Mouse (Mus musculus) embryonic facial prominence, embryonic 14.5 days (tissue): ENCODE measurements around the gene Gm6812. TPM values are rescaled to one million over a fixed set of nuclear protein-coding genes. Genes with fewer than 3 reads are reported as not detected.
"Not testable (repeated sequence)": the region's sequence is repeated elsewhere in the genome, so short reads cannot be mapped to it uniquely, and the experiment has no call there.

Experiments
- ATAC-seq: fragments of 200-750 bp; cut with Nextera tagmentation; 2 replicates; pipeline ENCODE4 v1.8.0; 2017; ENCODE audit warnings: low read depth, moderate number of reproducible peaks, moderate TSS enrichment
- DNase-seq: peaks from one replicate; pipeline ENCODE4 v3.0.0-alpha.2; 2015; ENCODE audit warnings: low spot score
- H3K27ac ChIP-seq: fragments of 300-500 bp; sonication (generic); replicated peaks from 2 replicates; pipeline ENCODE4 v1.5.1; 2014; ENCODE audit warnings: low read depth, mild to moderate bottlenecking, low read length, moderate library complexity
- H3K27me3 ChIP-seq: fragments of 300-500 bp; sonication (generic); replicated peaks from 2 replicates; pipeline ENCODE4 v1.6.1; 2014; ENCODE audit warnings: low read length; ENCODE audit not compliant: control insufficient read depth, insufficient read depth
- H3K36me3 ChIP-seq: fragments of 300-500 bp; sonication (generic); 2 replicates; pipeline ENCODE4 v1.6.1; 2014; ENCODE audit warnings: low read length, mixed read lengths; ENCODE audit not compliant: control insufficient read depth, insufficient read depth
- H3K4me1 ChIP-seq: fragments of 300-500 bp; sonication (generic); 2 replicates; pipeline ENCODE4 v1.6.1; 2014; ENCODE audit warnings: antibody characterized with exemption, low read length; ENCODE audit not compliant: control insufficient read depth, insufficient read depth
- H3K4me2 ChIP-seq: fragments of 300-500 bp; sonication (generic); 2 replicates; pipeline ENCODE4 v1.6.1; 2014; ENCODE audit warnings: low read depth, mild to moderate bottlenecking, low read length, moderate library complexity, mixed read lengths
- H3K4me3 ChIP-seq: fragments of 300-500 bp; sonication (generic); 2 replicates; pipeline ENCODE4 v1.5.1; 2014; ENCODE audit warnings: low read depth, mild to moderate bottlenecking, low read length
- H3K9ac ChIP-seq: fragments of 300-500 bp; sonication (generic); 2 replicates; pipeline ENCODE4 v1.6.1; 2014; ENCODE audit warnings: low read depth, mild to moderate bottlenecking, low read length, moderate library complexity, mixed read lengths
- H3K9me3 ChIP-seq: fragments of 300-500 bp; sonication (generic); 2 replicates; pipeline ENCODE4 v1.6.1; 2016; ENCODE audit warnings: low read length; ENCODE audit not compliant: control insufficient read depth
- WGBS: fragments of 180-500 bp; shearing (Covaris S2); extraction: QIAGEN DNeasy Blood & Tissue Kit; methylation state at CpG from one replicate; pipeline ENCODE4 v1.1.7; 2014; 5-methylcytosine and 5-hydroxymethylcytosine counted together
- polyA plus RNA-seq: library from polyadenylated mRNA; unstranded; fragments of >200 nt; fragmentation: Nextera tagmentation; extraction: Ambion mirVana; gene quantifications from 2 replicates; pipeline ENCODE4 v1.2.1, GENCODE M21; 2014

Gm6812 gene
- polyA plus RNA-seq, result not detected in 2 replicates

- H3K36me3 ChIP-seq, H3K9ac ChIP-seq, H3K4me3 ChIP-seq, H3K9me3 ChIP-seq, H3K27ac ChIP-seq, ATAC-seq, H3K4me2 ChIP-seq, DNase-seq, H3K27me3 ChIP-seq, H3K4me1 ChIP-seq: not testable (repeated sequence)
- WGBS, result 59% methylated on average over 2 of the region's 5 CpGs
Observed at GRCm38 (mm10) chrX:68892953-68893352, at the start of gene Gm6812. Gene Gm6812, minus strand, starts transcription at chrX:68893053.

- Histone ChIP-seq H3K4me2 (no peak overlapping the region), H3K27me3 (no peaks in the 10 kb centered on the region), H3K4me3 (no peak overlapping the region), H3K27ac (no peak overlapping the region), H3K9me3 (no peaks in the 10 kb centered on the region), H3K36me3 (no peaks in the 10 kb centered on the region), H3K4me1 (no peaks in the 10 kb centered on the region), H3K9ac (no peak overlapping the region)
- WGBS, result 35% methylated on average over 2 of the region's 2 CpGs
- ATAC-seq (no peak), DNase-seq (no peak)
Observed at GRCm38 (mm10) chrX:68865145-68865544, 27.7 kb downstream of the Gm6812 start.

Other genes starting within 250 kb of the Gm6812 start
- gene Fmr1, start 214.5 kb downstream of the Gm6812 start, polyA plus RNA-seq, result 53.2 and 61.2 TPM in 2 replicates
- gene Fmr1nb, start 131.2 kb downstream of the Gm6812 start, polyA plus RNA-seq, result 0.54 TPM in 1 of 2 replicates, not detected in the other
- gene Gm14698, start 72.0 kb downstream of the Gm6812 start, polyA plus RNA-seq, result 3.8 and 4.2 TPM in 2 replicates